Mouse (Mus musculus) CD8-positive naive resting alpha-beta T cell, adult 2 months (primary cell): ENCODE data around the gene B230217C12Rik.
A peak's percentile ranks its signal among the peaks of the same experiment; 100 is the strongest.

Experiments used
- DNase-seq, 2 experiments: peaks; one replicate each; pipeline ENCODE4 v3.0.0; 2022; ENCODE audit warnings: low read depth in 2 of 2, low spot score in 2 of 2

Gene B230217C12Rik

GRCm38 (mm10) chr11:97840539-97840954 is at the start of gene B230217C12Rik:
TSS of gene B230217C12Rik (plus strand) at chr11:97840780.
- DNase-seq, result no peak

GRCm38 (mm10) chr11:97793165-97793564 is 47.4 kb upstream of the B230217C12Rik start:
- DNase-seq, result peak; percentile 73 to 86

GRCm38 (mm10) chr11:97796910-97797309 is 43.7 kb upstream of the B230217C12Rik start:
- peak; percentile 72 to 74 for DNase-seq

GRCm38 (mm10) chr11:97797369-97798082 is 43.1 kb upstream of the B230217C12Rik start:
- no peak for DNase-seq

- DNase-seq, result no peak
These were observed 42.5 kb upstream of the B230217C12Rik start for GRCm38 (mm10) chr11:97798083-97798435.

- DNase-seq, result peak; percentile 96
These were observed 41.8 kb upstream of the B230217C12Rik start, which contains the start of gene Lasp1 for GRCm38 (mm10) chr11:97798782-97799145. TSS of gene Lasp1 (plus strand) at chr11:97799000.

GRCm38 (mm10) chr11:97799146-97799993 is 41.2 kb upstream of the B230217C12Rik start:
- DNase-seq, result peak; percentile 70 to 73

GRCm38 (mm10) chr11:97799994-97800690 is 40.4 kb upstream of the B230217C12Rik start:
- DNase-seq, result peak; percentile 46 to 60

GRCm38 (mm10) chr11:97800691-97801408 is 39.7 kb upstream of the B230217C12Rik start:
- peak in 1 of 2 experiments; percentile 23 for DNase-seq

GRCm38 (mm10) chr11:97801409-97802193 is 39.0 kb upstream of the B230217C12Rik start:
- no peak for DNase-seq

GRCm38 (mm10) chr11:97802194-97802470 is 38.4 kb upstream of the B230217C12Rik start:
- no peak for DNase-seq

- DNase-seq, result no peak
These were observed 38.1 kb upstream of the B230217C12Rik start for GRCm38 (mm10) chr11:97802495-97802894.

GRCm38 (mm10) chr11:97803847-97804246 is 36.7 kb upstream of the B230217C12Rik start:
- no peak for DNase-seq

- DNase-seq, result no peak
These were observed 35.5 kb upstream of the B230217C12Rik start for GRCm38 (mm10) chr11:97804841-97805661.

- DNase-seq, result no peak
These were observed 34.6 kb upstream of the B230217C12Rik start for GRCm38 (mm10) chr11:97805662-97806612.

GRCm38 (mm10) chr11:97806613-97806964 is 34.0 kb upstream of the B230217C12Rik start:
- DNase-seq, result no peak

GRCm38 (mm10) chr11:97807626-97808025 is 33.0 kb upstream of the B230217C12Rik start:
- no peak for DNase-seq

GRCm38 (mm10) chr11:97808093-97808492 is 32.5 kb upstream of the B230217C12Rik start:
- peak in 1 of 2 experiments; percentile 50 for DNase-seq
